8 mouse cellular contexts compared by ENCODE assay signal in the genomic region with DNA sequence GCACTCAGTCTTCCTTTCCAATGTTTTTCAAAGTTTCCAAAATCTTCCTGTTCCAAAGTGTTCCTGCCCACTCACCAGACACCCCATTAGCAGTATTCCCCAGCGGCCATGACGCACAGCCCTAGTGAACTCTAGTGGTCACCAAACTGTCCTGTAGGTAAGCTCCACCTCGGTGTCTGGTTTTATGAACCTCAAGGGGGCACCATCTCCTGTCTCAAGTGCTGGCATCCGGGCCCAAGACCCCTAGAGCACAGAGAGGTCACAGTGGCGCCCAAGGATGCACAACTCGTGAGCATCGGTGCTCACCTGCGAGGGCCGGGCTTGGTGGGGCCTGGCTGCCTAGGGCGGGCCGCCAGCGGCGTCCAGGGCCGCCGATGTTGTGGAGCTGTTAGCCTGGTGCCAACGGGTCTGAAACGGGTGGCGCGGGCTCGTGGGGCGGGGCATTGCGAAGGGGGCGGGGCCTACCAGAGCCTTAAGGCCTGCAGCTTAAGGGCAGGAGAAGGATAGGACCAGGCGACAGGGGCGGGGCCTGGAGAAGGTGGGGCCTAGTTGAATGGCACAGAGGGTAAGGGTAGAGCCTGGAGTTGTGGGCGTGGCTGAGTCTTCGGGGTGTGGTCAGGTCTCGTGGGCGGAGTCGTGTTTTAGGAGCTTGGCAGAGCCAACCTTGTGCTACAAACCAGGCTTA. TPM values are rescaled to one million over a fixed set of nuclear protein-coding genes. Genes with fewer than 3 reads are reported as not detected.
A peak's percentile ranks its signal among the peaks of the same experiment; 100 is the strongest.
DNase-seq lines count a peak whose midpoint lies in the region; ATAC-seq and TF ChIP-seq lines count a peak whose summit lies in the region.

A gene (minus strand): TSS at position 415 of the 685 bp plus-strand sequence.

- H3K9ac ChIP-seq in hindbrain, postnatal 0 days (replicated peaks; ENCODE audit: low read length): no peak within 1 kb of the TSS
- H3K9ac ChIP-seq in liver, embryonic 14.5 days (replicated peaks): peak within 1 kb of the TSS; percentile 35

- H3K27ac ChIP-seq in gastrocnemius, adult 2 months: no peak within 1 kb of the TSS
- no peak within 1 kb of the TSS for H3K27ac ChIP-seq in hindbrain, postnatal 0 days
- peak within 1 kb of the TSS; percentile 58 for H3K27ac ChIP-seq in liver, embryonic 14.5 days

- ATAC-seq in hindbrain, postnatal 0 days: peak; percentile 76
- peak; percentile 94 for ATAC-seq in liver, embryonic 14.5 days (ENCODE audit: insufficient read depth)

- peaks cover 30% of the 10 kb centered on the region for H3K36me3 ChIP-seq in hindbrain, postnatal 0 days (ENCODE audit: insufficient read depth, low read length)
- H3K36me3 ChIP-seq in liver, embryonic 14.5 days (replicated peaks; ENCODE audit: control insufficient read depth, insufficient read depth, low read depth): peaks cover 23% of the 10 kb centered on the region

- WGBS in hindbrain, postnatal 0 days: 3% methylated on average over 30 of the region's 30 CpGs
- 2% methylated on average over 30 of the region's 30 CpGs for WGBS in liver, embryonic 14.5 days (ENCODE audit: insufficient replicate concordance)

- TF ChIP-seq EP300 in liver, embryonic 14.5 days (IDR thresholded peaks at IDR 0.05; ENCODE audit: low read depth): no peak

- peak within 1 kb of the TSS; percentile 46 for H3K4me3 ChIP-seq in gastrocnemius, adult 2 months
- no peak within 1 kb of the TSS for H3K4me3 ChIP-seq in hindbrain, postnatal 0 days (ENCODE audit: low read length)
- peak within 1 kb of the TSS; percentile 43 to 48 for H3K4me3 ChIP-seq in liver, embryonic 14.5 days (ENCODE audit: insufficient read depth in 1 of 2, low read depth in 2 of 2, low read length in 2 of 2)

- H3K4me2 ChIP-seq in hindbrain, postnatal 0 days (ENCODE audit: low read depth, low read length): peak within 1 kb of the TSS; percentile 36; the same call in 1 of the 2 replicates
- H3K4me2 ChIP-seq in liver, embryonic 14.5 days (ENCODE audit: low read depth): peak within 1 kb of the TSS; percentile 69

- DNase-seq in layer of hippocampus, adult 11-12 months (ENCODE audit: low spot score): peak; percentile 45
- no peak for DNase-seq in layer of hippocampus, postnatal 14 days (ENCODE audit: low spot score in 2 of 2)
- peak; percentile 99 for DNase-seq in c-Kit-negative CD71-positive TER-119-positive erythroid progenitor cells, embryonic 14.5 days (ENCODE audit: low read depth, low spot score)
- DNase-seq in gastrocnemius, adult 2 months: peak; percentile 86
- DNase-seq in hindbrain, postnatal 0 days (ENCODE audit: low spot score): peak; percentile 62
- DNase-seq in liver, embryonic 14.5 days (ENCODE audit: low read depth in 3 of 3, low spot score in 3 of 3): peak; percentile 97 to 99 (median 98)
- DNase-seq in natural killer cell, adult 2 months (ENCODE audit: low spot score in 2 of 2): peak; percentile 87 to 95
- peak; percentile 97 for DNase-seq in testis, postnatal 10 days (ENCODE audit: low spot score)

- intact Hi-C loops in gastrocnemius, adult 2 months (cut with DNase I): no loop called here

- H3K27me3 ChIP-seq in hindbrain, postnatal 0 days (ENCODE audit: insufficient read depth, low read length): peaks cover 12% of the 10 kb centered on the region; the same call in 1 of the 2 replicates
- H3K27me3 ChIP-seq in liver, embryonic 14.5 days (ENCODE audit: control insufficient read depth, insufficient read depth, low read length): no peaks in the 10 kb centered on the region

- H3K4me1 ChIP-seq in hindbrain, postnatal 0 days (ENCODE audit: insufficient read depth, low read length): no peaks in the 10 kb centered on the region
- peaks cover 31 to 46% of the 10 kb centered on the region in 2 experiments for H3K4me1 ChIP-seq in liver, embryonic 14.5 days (replicated peaks; ENCODE audit: control insufficient read depth in 2 of 2, insufficient read depth in 2 of 2, low read length in 1 of 2)

- H3K9me3 ChIP-seq in hindbrain, postnatal 0 days (ENCODE audit: low read length): no peaks in the 10 kb centered on the region
- no peaks in the 10 kb centered on the region for H3K9me3 ChIP-seq in liver, embryonic 14.5 days (ENCODE audit: control insufficient read depth, low read length)

- no peak for TF ChIP-seq CTCF in gastrocnemius, adult 2 months (IDR thresholded peaks at IDR 0.05)
- TF ChIP-seq CTCF in hindbrain, postnatal 0 days (IDR thresholded peaks at IDR 0.05; ENCODE audit: low read depth): peak; percentile 39; the same call in 1 of the 2 replicates
- peak; percentile 71 for TF ChIP-seq CTCF in liver, embryonic 14.5 days (IDR thresholded peaks at IDR 0.05; ENCODE audit: low read depth)

RNA-seq across cellular contexts. Expression of the gene that starts here (rescaled TPM):
- under 1 TPM; 0.21 TPM for total RNA-seq in layer of hippocampus, postnatal 14 days (2021)
- total RNA-seq in gastrocnemius, adult 2 months (2021): not detected
- 0.61 and 1.1 TPM in 2 replicates for total RNA-seq in hindbrain, postnatal 0 days (2014; rRNA removed)
- 0.96 and 1.2 TPM in 2 replicates for polyA plus RNA-seq in hindbrain, postnatal 0 days (2015; fragmentation: Nextera tagmentation; extraction: Ambion mirVana)
- 0.01 and 0.02 TPM in 2 replicates for polyA plus RNA-seq in liver, embryonic 14.5 days (2012; rRNA removed)
- polyA plus RNA-seq in liver, embryonic 14.5 days (2014; fragmentation: Nextera tagmentation; extraction: Ambion mirVana): 0.05 TPM in 1 of 2 replicates, not detected in the other

Comparison
In these comparisons a context has a peak if more than half of its experiments do, and no peak if none do; other contexts are left out.
1. DNase-seq: peak in layer of hippocampus, adult 11-12 months (single experiment), c-Kit-negative CD71-positive TER-119-positive erythroid progenitor cells, embryonic 14.5 days (single experiment), hindbrain, postnatal 0 days (single experiment), natural killer cell, adult 2 months (2 of 2) and testis, postnatal 10 days (single experiment); none in layer of hippocampus, postnatal 14 days (0 of 2).
2. Peak in DNase-seq and H3K4me3 ChIP-seq in gastrocnemius, adult 2 months; RNA of the gene not detected or under 1 TPM.
3. Peak in DNase-seq, ATAC-seq, H3K4me3 ChIP-seq, H3K27ac ChIP-seq, H3K9ac ChIP-seq and H3K4me2 ChIP-seq in liver, embryonic 14.5 days; RNA of the gene not detected or under 1 TPM.